Mouse (Mus musculus) kidney, postnatal 0 days (tissue): Measurements from ENCODE around the gene Nfia. TPM values are rescaled to one million over a fixed set of nuclear protein-coding genes. Genes with fewer than 3 reads are reported as not detected.
A peak's percentile ranks its signal among the peaks of the same experiment; 100 is the strongest.

Source experiments
- ATAC-seq: fragments of 200-750 bp; cut with Nextera tagmentation; replicated peaks from 2 replicates; pipeline ENCODE4 v1.8.0; 2017; ENCODE audit warnings: low read depth, moderate number of reproducible peaks, moderate TSS enrichment, moderate library complexity; ENCODE audit not compliant: low FRiP score
- DNase-seq: peaks from one replicate; pipeline ENCODE4 v3.0.0-alpha.2; 2016; ENCODE audit warnings: low spot score
- H3K27ac ChIP-seq: fragments of 300-500 bp; sonication (generic); 2 replicates; pipeline ENCODE4 v1.5.1; 2014; ENCODE audit warnings: mild to moderate bottlenecking
- H3K27me3 ChIP-seq: fragments of 300-500 bp; sonication (generic); 2 replicates; pipeline ENCODE4 v1.6.1; 2014; ENCODE audit warnings: low read length, mixed read lengths; ENCODE audit not compliant: insufficient read depth
- H3K36me3 ChIP-seq: fragments of 300-500 bp; sonication (generic); 2 replicates; pipeline ENCODE4 v1.6.1; 2014; ENCODE audit warnings: low read length, mixed read lengths; ENCODE audit not compliant: insufficient read depth
- H3K4me1 ChIP-seq: fragments of 300-500 bp; sonication (generic); replicated peaks from 2 replicates; pipeline ENCODE4 v1.6.1; 2014; ENCODE audit warnings: antibody characterized with exemption, low read length, mixed read lengths; ENCODE audit not compliant: insufficient read depth
- H3K4me2 ChIP-seq: fragments of 300-500 bp; sonication (generic); 2 replicates; pipeline ENCODE4 v1.6.1; 2014; ENCODE audit warnings: mild to moderate bottlenecking, low read length, moderate library complexity, mixed read lengths
- H3K4me3 ChIP-seq: fragments of 300-500 bp; sonication (generic); replicated peaks from 2 replicates; pipeline ENCODE4 v1.5.1; 2014; ENCODE audit warnings: low read depth, low read length
- H3K9ac ChIP-seq: fragments of 300-500 bp; sonication (generic); 2 replicates; pipeline ENCODE4 v1.6.1; 2014; ENCODE audit warnings: low read depth, low read length
- H3K9me3 ChIP-seq: fragments of 300-500 bp; sonication (generic); replicated peaks from 2 replicates; pipeline ENCODE4 v1.6.1; 2016; ENCODE audit warnings: low read length, inconsistent platforms, mixed read lengths
- CTCF ChIP-seq: IDR thresholded peaks from 2 replicates; pipeline ENCODE4 v1.5.1; 2016; ENCODE audit warnings: antibody characterized with exemption, low read depth, mild to moderate bottlenecking, moderate library complexity
- WGBS: fragments of 180-500 bp; shearing (Covaris S2); extraction: QIAGEN DNeasy Blood & Tissue Kit; methylation state at CpG from one replicate; pipeline ENCODE4 v1.1.7; 2014; 5-methylcytosine and 5-hydroxymethylcytosine counted together
- polyA plus RNA-seq: library from polyadenylated mRNA; unstranded; fragments of >200 nt; fragmentation: Nextera tagmentation; extraction: Ambion mirVana; gene quantifications from 2 replicates; pipeline ENCODE4 v1.2.1, GENCODE M21; 2015

The Nfia gene
- polyA plus RNA-seq, 1 experiment from 2014 or later: 25.9 TPM

GRCm38 (mm10) chr4:97924414-97924813, 151.9 kb downstream of the Nfia start:
- ATAC-seq: no peak
- Histone ChIP-seq H3K27ac (no peak overlapping the region), H3K27me3 (no peaks in the 10 kb centered on the region), H3K9me3 (no peaks in the 10 kb centered on the region), H3K4me2 (no peak overlapping the region), H3K9ac (no peak overlapping the region), H3K36me3 (no peaks in the 10 kb centered on the region), H3K4me3 (no peak overlapping the region), H3K4me1 (peaks cover 6% of the 10 kb centered on the region; the same call in 1 of the 2 replicates)
- no peak for TF ChIP-seq CTCF
- WGBS: 54% methylated on average over 5 of the region's 5 CpGs
- DNase-seq: no peak

GRCm38 (mm10) chr4:97924855-97925254, 152.3 kb downstream of the Nfia start:
- Histone ChIP-seq H3K4me2 (no peak overlapping the region), H3K36me3 (no peaks in the 10 kb centered on the region), H3K9me3 (no peaks in the 10 kb centered on the region), H3K27ac (no peak overlapping the region), H3K4me1 (peaks cover 6% of the 10 kb centered on the region; the same call in 1 of the 2 replicates), H3K9ac (no peak overlapping the region), H3K27me3 (no peaks in the 10 kb centered on the region), H3K4me3 (no peak overlapping the region)
- ATAC-seq (no peak), DNase-seq (no peak)
- TF ChIP-seq CTCF: no peak
- 88% methylated on average over 3 of the region's 3 CpGs for WGBS

GRCm38 (mm10) chr4:97925644-97926043, 153.1 kb downstream of the Nfia start:
- DNase-seq (no peak), ATAC-seq (no peak)
- H3K9me3 ChIP-seq: no peaks in the 10 kb centered on the region
- TF ChIP-seq CTCF: no peak
- no peak overlapping the region for H3K4me2 ChIP-seq
- 60% methylated on average over 4 of the region's 4 CpGs for WGBS
- peaks cover 6% of the 10 kb centered on the region; the same call in 1 of the 2 replicates for H3K4me1 ChIP-seq
- H3K27ac ChIP-seq: no peak overlapping the region
- H3K36me3 ChIP-seq: no peaks in the 10 kb centered on the region
- no peak overlapping the region for H3K4me3 ChIP-seq
- no peaks in the 10 kb centered on the region for H3K27me3 ChIP-seq
- H3K9ac ChIP-seq: no peak overlapping the region

GRCm38 (mm10) chr4:97926607-97927308, 154.2 kb downstream of the Nfia start:
- Histone ChIP-seq H3K4me2 (no peak overlapping the region), H3K27me3 (no peaks in the 10 kb centered on the region), H3K9ac (no peak overlapping the region), H3K9me3 (no peaks in the 10 kb centered on the region), H3K4me3 (no peak overlapping the region), H3K36me3 (no peaks in the 10 kb centered on the region), H3K27ac (no peak overlapping the region), H3K4me1 (peaks cover 6% of the 10 kb centered on the region; the same call in 1 of the 2 replicates)
- WGBS: 65% methylated on average over 5 of the region's 5 CpGs
- ATAC-seq: no peak
- no peak for DNase-seq
- no peak for TF ChIP-seq CTCF

GRCm38 (mm10) chr4:97927309-97927656, 154.7 kb downstream of the Nfia start:
- ATAC-seq (no peak), DNase-seq (no peak)
- Histone ChIP-seq H3K9me3 (no peaks in the 10 kb centered on the region), H3K27ac (no peak overlapping the region), H3K4me1 (peaks cover 6% of the 10 kb centered on the region; the same call in 1 of the 2 replicates), H3K4me2 (no peak overlapping the region), H3K9ac (no peak overlapping the region), H3K27me3 (no peaks in the 10 kb centered on the region), H3K36me3 (no peaks in the 10 kb centered on the region), H3K4me3 (no peak overlapping the region)
- 64% methylated on average over 3 of the region's 3 CpGs for WGBS
- TF ChIP-seq CTCF: no peak

- ATAC-seq: no peak
- no peak overlapping the region for H3K9ac ChIP-seq
- WGBS: 94% methylated on average over 2 of the region's 2 CpGs
- no peaks in the 10 kb centered on the region for H3K9me3 ChIP-seq
- H3K36me3 ChIP-seq: no peaks in the 10 kb centered on the region
- H3K4me3 ChIP-seq: no peak overlapping the region
- H3K27ac ChIP-seq: no peak overlapping the region
- no peaks in the 10 kb centered on the region for H3K4me1 ChIP-seq
- no peaks in the 10 kb centered on the region for H3K27me3 ChIP-seq
- no peak for TF ChIP-seq CTCF
- DNase-seq: no peak
- H3K4me2 ChIP-seq: no peak overlapping the region
Measured at GRCm38 (mm10) chr4:97936371-97936770, 163.8 kb downstream of the Nfia start.

DNA sequence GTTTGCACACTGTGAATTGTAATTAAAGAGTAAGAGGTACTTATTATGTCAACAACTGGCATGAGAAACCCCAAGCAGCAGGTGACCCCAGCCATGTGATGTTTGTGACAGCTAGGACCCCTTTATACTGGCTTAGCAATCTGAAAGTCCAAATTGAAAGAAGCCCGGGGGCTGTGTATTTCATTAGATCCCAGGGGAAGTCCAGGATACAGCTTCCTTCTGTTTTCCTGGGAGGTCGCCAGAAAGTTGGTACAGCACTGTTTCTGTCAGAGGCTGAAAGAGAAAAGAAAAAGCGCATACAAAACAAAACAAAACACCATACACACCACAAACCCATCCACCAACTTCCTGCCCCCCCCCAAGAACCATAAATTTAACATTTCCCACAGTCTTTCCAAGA, 164.4 kb downstream of the Nfia start:
- Histone ChIP-seq H3K4me3 (no peak overlapping the region), H3K4me1 (no peaks in the 10 kb centered on the region), H3K27me3 (no peaks in the 10 kb centered on the region), H3K9me3 (no peaks in the 10 kb centered on the region), H3K4me2 (no peak overlapping the region), H3K9ac (no peak overlapping the region), H3K27ac (no peak overlapping the region), H3K36me3 (no peaks in the 10 kb centered on the region)
- WGBS: 55% methylated on average over 3 of the region's 3 CpGs
- TF ChIP-seq CTCF: no peak
- no peak for ATAC-seq
- DNase-seq: peak; percentile 61
